Mouse (Mus musculus) kidney, embryonic 15.5 days (tissue): ENCODE measurements around the gene Rraga. TPM values are rescaled to one million over a fixed set of nuclear protein-coding genes. Genes with fewer than 3 reads are reported as not detected.

Source experiments
- ATAC-seq: fragments of 200-750 bp; cut with Nextera tagmentation; replicated peaks from 2 replicates; pipeline ENCODE4 v1.8.0; 2017; ENCODE audit warnings: moderate TSS enrichment; ENCODE audit not compliant: low FRiP score
- H3K27ac ChIP-seq: fragments of 300-500 bp; sonication (generic); 2 replicates; pipeline ENCODE4 v1.5.1; 2015; ENCODE audit warnings: mild to moderate bottlenecking, inconsistent platforms
- H3K27me3 ChIP-seq: fragments of 300-500 bp; sonication (generic); 2 replicates; pipeline ENCODE4 v1.6.1; 2015; ENCODE audit warnings: inconsistent platforms
- H3K36me3 ChIP-seq: fragments of 300-500 bp; sonication (generic); 2 replicates; pipeline ENCODE4 v1.6.1; 2015; ENCODE audit warnings: inconsistent platforms
- H3K4me1 ChIP-seq: fragments of 300-500 bp; sonication (generic); 2 replicates; pipeline ENCODE4 v1.6.1; 2015; ENCODE audit warnings: inconsistent platforms
- H3K4me2 ChIP-seq: fragments of 300-500 bp; sonication (generic); 2 replicates; pipeline ENCODE4 v1.6.1; 2015; ENCODE audit warnings: moderate library complexity, mild to moderate bottlenecking, inconsistent platforms
- H3K4me3 ChIP-seq: fragments of 300-500 bp; sonication (generic); replicated peaks from 2 replicates; pipeline ENCODE4 v1.5.1; 2015; ENCODE audit warnings: mild to moderate bottlenecking, inconsistent platforms
- H3K9ac ChIP-seq: fragments of 300-500 bp; sonication (generic); 2 replicates; pipeline ENCODE4 v1.6.1; 2015; ENCODE audit warnings: mild to moderate bottlenecking, inconsistent platforms
- H3K9me3 ChIP-seq: fragments of 300-500 bp; sonication (generic); replicated peaks from 2 replicates; pipeline ENCODE4 v1.6.1; 2016; ENCODE audit warnings: inconsistent platforms
- WGBS: fragments of 180-500 bp; shearing (Covaris S2); methylation state at CpG from one replicate; pipeline ENCODE4 v1.1.7; 2015; ENCODE audit warnings: mixed read lengths; 5-methylcytosine and 5-hydroxymethylcytosine counted together
- polyA plus RNA-seq: library from polyadenylated mRNA; unstranded; fragments of >200 nt; fragmentation: Nextera tagmentation; extraction: Ambion mirVana; gene quantifications from 2 replicates; pipeline ENCODE4 v1.2.1, GENCODE M21; 2015

The Rraga gene
- 82.4 and 83.1 TPM in 2 replicates for polyA plus RNA-seq

- Histone ChIP-seq H3K36me3 (peaks cover 9% of the 10 kb centered on the region; the same call in 1 of the 2 replicates), H3K27ac (peak within 1 kb of the TSS; percentile 99), H3K4me3 (peak within 1 kb of the TSS; percentile 89), H3K9me3 (no peaks in the 10 kb centered on the region), H3K4me1 (peaks cover 15% of the 10 kb centered on the region), H3K4me2 (peak within 1 kb of the TSS; percentile 73), H3K9ac (peak within 1 kb of the TSS; percentile 95), H3K27me3 (0 out of 2 replicates have a peak, but pooled peaks cover 3% of the 10 kb centered on the region)
- under 1% methylated on average over 53 of the region's 53 CpGs for WGBS
- peak; percentile 98 for ATAC-seq
These were observed at the start of gene Rraga for GRCm38 (mm10) chr4:86575283-86575983. Gene Rraga (plus strand): TSS chr4:86575668.

GRCm38 (mm10) chr4:86527162-86528136 is 48.0 kb upstream of the Rraga start:
- peak; percentile 77 for ATAC-seq
- H3K9ac ChIP-seq: no peak overlapping the region
- H3K27ac ChIP-seq: peak overlapping the region; percentile 82

GRCm38 (mm10) chr4:86529161-86529560 is 46.3 kb upstream of the Rraga start:
- no peak overlapping the region for H3K4me2 ChIP-seq
- H3K36me3 ChIP-seq: no peaks in the 10 kb centered on the region
- H3K27ac ChIP-seq: no peak overlapping the region
- peaks cover 16% of the 10 kb centered on the region for H3K4me1 ChIP-seq
- H3K9me3 ChIP-seq: no peaks in the 10 kb centered on the region
- ATAC-seq: no peak
- H3K27me3 ChIP-seq: no peaks in the 10 kb centered on the region
- 84% methylated on average over 6 of the region's 6 CpGs for WGBS
- no peak overlapping the region for H3K9ac ChIP-seq
- no peak overlapping the region for H3K4me3 ChIP-seq

More at GRCm38 (mm10) chr4:86527162-86528136, 48.0 kb upstream of the Rraga start:
- 47% methylated on average over 11 of the region's 11 CpGs for WGBS
- Histone ChIP-seq H3K9me3 (no peaks in the 10 kb centered on the region), H3K4me1 (peaks cover 8% of the 10 kb centered on the region), H3K4me2 (no peak overlapping the region), H3K4me3 (no peak overlapping the region), H3K27me3 (no peaks in the 10 kb centered on the region), H3K36me3 (no peaks in the 10 kb centered on the region)

- H3K4me1 ChIP-seq: peaks cover 9% of the 10 kb centered on the region
- no peaks in the 10 kb centered on the region for H3K36me3 ChIP-seq
- ATAC-seq: no peak
- no peak overlapping the region for H3K9ac ChIP-seq
- 52% methylated on average over 8 of the region's 8 CpGs for WGBS
- H3K9me3 ChIP-seq: no peaks in the 10 kb centered on the region
- no peak overlapping the region for H3K4me2 ChIP-seq
- no peaks in the 10 kb centered on the region for H3K27me3 ChIP-seq
- peak overlapping the region; percentile 63 for H3K27ac ChIP-seq
- H3K4me3 ChIP-seq: no peak overlapping the region
These were observed 41.9 kb upstream of the Rraga start for GRCm38 (mm10) chr4:86533406-86534090.

- Histone ChIP-seq H3K4me2 (no peak overlapping the region), H3K4me3 (no peak overlapping the region), H3K4me1 (peaks cover 9% of the 10 kb centered on the region), H3K36me3 (no peaks in the 10 kb centered on the region), H3K9me3 (no peaks in the 10 kb centered on the region), H3K9ac (no peak overlapping the region), H3K27me3 (no peaks in the 10 kb centered on the region), H3K27ac (peak overlapping the region; percentile 63)
- WGBS: 36% methylated on average over 5 of the region's 5 CpGs
- ATAC-seq: no peak
These were observed 41.4 kb upstream of the Rraga start for GRCm38 (mm10) chr4:86534091-86534481.

- Histone ChIP-seq H3K4me3 (no peak overlapping the region), H3K9me3 (no peaks in the 10 kb centered on the region), H3K36me3 (no peaks in the 10 kb centered on the region), H3K27ac (no peak overlapping the region), H3K9ac (no peak overlapping the region), H3K4me2 (no peak overlapping the region), H3K27me3 (no peaks in the 10 kb centered on the region), H3K4me1 (peaks cover 9% of the 10 kb centered on the region)
- no peak for ATAC-seq
- 44% methylated on average over 4 of the region's 4 CpGs for WGBS
These were observed 37.5 kb upstream of the Rraga start for GRCm38 (mm10) chr4:86537972-86538371.

GRCm38 (mm10) chr4:86538936-86539335 is 36.5 kb upstream of the Rraga start:
- no peak overlapping the region for H3K9ac ChIP-seq
- no peaks in the 10 kb centered on the region for H3K36me3 ChIP-seq
- H3K4me1 ChIP-seq: peaks cover 12% of the 10 kb centered on the region
- H3K4me3 ChIP-seq: no peak overlapping the region
- no peak for ATAC-seq
- H3K9me3 ChIP-seq: no peaks in the 10 kb centered on the region
- no peaks in the 10 kb centered on the region for H3K27me3 ChIP-seq
- no peak overlapping the region for H3K27ac ChIP-seq
- H3K4me2 ChIP-seq: no peak overlapping the region
- WGBS: 88% methylated on average over 5 of the region's 5 CpGs

- WGBS: 83% methylated on average over 1 of the region's 1 CpGs
- no peak for ATAC-seq
- H3K36me3 ChIP-seq: no peaks in the 10 kb centered on the region
- H3K9ac ChIP-seq: no peak overlapping the region
- H3K4me1 ChIP-seq: peaks cover 14% of the 10 kb centered on the region
- H3K4me2 ChIP-seq: no peak overlapping the region
- H3K27ac ChIP-seq: no peak overlapping the region
- H3K27me3 ChIP-seq: no peaks in the 10 kb centered on the region
- H3K9me3 ChIP-seq: no peaks in the 10 kb centered on the region
- H3K4me3 ChIP-seq: no peak overlapping the region
These were observed 33.9 kb upstream of the Rraga start for GRCm38 (mm10) chr4:86541573-86541972.

GRCm38 (mm10) chr4:86543999-86544398 is 31.5 kb upstream of the Rraga start:
- H3K36me3 ChIP-seq: no peaks in the 10 kb centered on the region
- H3K9ac ChIP-seq: no peak overlapping the region
- no peak overlapping the region for H3K4me2 ChIP-seq
- H3K27me3 ChIP-seq: no peaks in the 10 kb centered on the region
- 42% methylated on average over 3 of the region's 3 CpGs for WGBS
- H3K27ac ChIP-seq: no peak overlapping the region
- H3K4me3 ChIP-seq: no peak overlapping the region
- ATAC-seq: peak; percentile 78
- peaks cover 14% of the 10 kb centered on the region for H3K4me1 ChIP-seq
- no peaks in the 10 kb centered on the region for H3K9me3 ChIP-seq

- Histone ChIP-seq H3K9ac (no peak overlapping the region), H3K4me2 (no peak overlapping the region), H3K4me3 (no peak overlapping the region), H3K27ac (no peak overlapping the region), H3K9me3 (no peaks in the 10 kb centered on the region), H3K27me3 (no peaks in the 10 kb centered on the region), H3K36me3 (no peaks in the 10 kb centered on the region), H3K4me1 (peaks cover 14% of the 10 kb centered on the region)
- ATAC-seq: 0 out of 2 replicates have a peak, but pooled peaks have one; percentile 20
- WGBS: 47% methylated on average over 5 of the region's 5 CpGs
These were observed 29.9 kb upstream of the Rraga start for GRCm38 (mm10) chr4:86545615-86546014.

- H3K27me3 ChIP-seq: no peaks in the 10 kb centered on the region
- H3K9me3 ChIP-seq: no peaks in the 10 kb centered on the region
- H3K9ac ChIP-seq: no peak overlapping the region
- H3K4me2 ChIP-seq: no peak overlapping the region
- ATAC-seq: no peak
- WGBS: 87% methylated on average over 9 of the region's 9 CpGs
- H3K36me3 ChIP-seq: no peaks in the 10 kb centered on the region
- no peak overlapping the region for H3K4me3 ChIP-seq
- H3K27ac ChIP-seq: no peak overlapping the region
- H3K4me1 ChIP-seq: peaks cover 13% of the 10 kb centered on the region
These were observed 27.1 kb upstream of the Rraga start for GRCm38 (mm10) chr4:86548332-86548731.
